Mouse (Mus musculus) testis, postnatal 14 days (tissue): Measurements from ENCODE around the gene BC004004.
A peak's percentile ranks its signal among the peaks of the same experiment; 100 is the strongest.
"Not testable (repeated sequence)": the region's sequence is repeated elsewhere in the genome, so short reads cannot be mapped to it uniquely, and the experiment has no call there.

Experiments
- DNase-seq: peaks from one replicate; pipeline ENCODE4 v3.0.0; 2021; ENCODE audit warnings: low spot score

Gene BC004004

GRCm38 (mm10) chr17:29299282-29299681 lies 30.7 kb downstream of the BC004004 start:
- no peak for DNase-seq

- no peak for DNase-seq
Observed at GRCm38 (mm10) chr17:29300926-29301325, 32.3 kb downstream of the BC004004 start.

DNA sequence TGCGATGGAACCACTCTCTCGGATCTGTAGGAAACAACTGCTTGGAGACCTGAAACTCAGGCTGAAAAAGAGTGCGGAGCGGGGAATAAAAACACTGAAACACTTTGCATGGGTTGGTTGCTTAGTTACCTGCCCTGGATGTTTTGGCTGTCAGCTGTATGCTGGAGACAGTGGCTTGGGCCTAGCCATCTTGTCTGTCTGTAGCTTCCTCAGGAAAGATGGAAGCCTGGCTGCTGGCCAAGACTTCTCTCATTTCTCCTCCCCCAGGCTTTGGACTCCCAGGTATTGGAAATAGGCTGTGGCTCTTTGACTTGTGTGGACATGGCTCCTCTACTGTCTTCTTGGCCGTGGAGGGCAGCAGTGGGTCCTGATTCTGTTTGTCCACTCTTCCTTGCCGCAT lies 32.8 kb downstream of the BC004004 start:
- DNase-seq: no peak

- no peak for DNase-seq
Observed at GRCm38 (mm10) chr17:29302149-29302548, 33.6 kb downstream of the BC004004 start.

DNA sequence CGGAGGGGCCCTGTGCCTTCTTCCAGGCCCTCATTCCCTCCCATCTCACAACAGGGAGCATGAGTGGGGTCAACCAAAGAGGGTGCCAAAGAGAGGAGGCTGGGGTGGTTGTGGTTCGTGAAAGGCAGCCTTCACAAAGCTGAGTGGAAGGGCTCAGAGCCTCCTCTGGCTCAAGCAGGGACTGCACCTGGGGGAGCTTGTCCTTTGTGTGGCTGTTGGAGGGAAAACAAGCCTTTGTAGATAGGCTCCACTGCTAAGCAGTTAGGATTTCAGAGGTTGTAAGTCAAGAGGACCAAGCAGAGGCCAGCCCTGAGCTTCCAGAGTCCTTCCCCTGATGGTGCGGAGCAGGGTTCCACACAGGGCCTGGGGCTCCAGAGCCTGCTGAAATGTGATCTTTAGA lies 34.5 kb downstream of the BC004004 start:
- no peak for DNase-seq

GRCm38 (mm10) chr17:29303856-29304255 lies 35.3 kb downstream of the BC004004 start:
- no peak for DNase-seq

DNA sequence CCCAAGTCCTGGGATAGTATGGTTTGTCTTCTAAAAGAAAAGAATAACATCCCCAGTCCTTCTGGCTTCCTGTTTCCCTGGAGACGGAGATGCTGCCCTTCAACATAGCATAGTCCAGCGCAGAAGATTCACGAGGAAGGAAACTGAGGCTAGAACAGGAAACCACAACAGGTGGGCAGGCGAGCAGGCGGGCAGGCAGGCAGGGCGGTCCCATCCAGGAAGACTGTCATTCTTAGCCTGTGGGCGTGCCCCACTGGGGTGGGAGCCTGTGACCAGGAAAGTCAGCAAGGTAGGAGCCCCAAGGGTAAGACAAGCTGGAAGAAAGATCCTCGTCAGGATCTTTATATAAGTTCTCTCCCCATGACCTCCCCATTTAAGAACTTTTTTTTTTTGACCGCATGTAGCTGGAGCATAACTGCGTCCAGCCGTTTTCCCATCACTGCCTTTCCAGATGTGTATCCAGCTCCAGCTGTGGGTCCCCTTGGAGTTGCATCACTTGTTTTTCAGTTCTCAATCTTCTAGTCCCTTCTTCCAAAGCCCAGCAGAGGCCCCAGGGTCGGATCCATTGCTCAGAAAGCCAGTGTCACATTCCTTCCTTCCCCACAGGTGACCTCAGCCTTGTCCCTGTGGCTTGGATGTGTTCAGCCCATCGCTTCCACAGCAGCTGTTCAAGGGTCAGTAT lies 35.9 kb downstream of the BC004004 start:
- DNase-seq: no peak

- no peak for DNase-seq
Observed at GRCm38 (mm10) chr17:29305058-29305806, 36.6 kb downstream of the BC004004 start.

GRCm38 (mm10) chr17:29305871-29306270 lies 37.3 kb downstream of the BC004004 start:
- DNase-seq: no peak

DNA sequence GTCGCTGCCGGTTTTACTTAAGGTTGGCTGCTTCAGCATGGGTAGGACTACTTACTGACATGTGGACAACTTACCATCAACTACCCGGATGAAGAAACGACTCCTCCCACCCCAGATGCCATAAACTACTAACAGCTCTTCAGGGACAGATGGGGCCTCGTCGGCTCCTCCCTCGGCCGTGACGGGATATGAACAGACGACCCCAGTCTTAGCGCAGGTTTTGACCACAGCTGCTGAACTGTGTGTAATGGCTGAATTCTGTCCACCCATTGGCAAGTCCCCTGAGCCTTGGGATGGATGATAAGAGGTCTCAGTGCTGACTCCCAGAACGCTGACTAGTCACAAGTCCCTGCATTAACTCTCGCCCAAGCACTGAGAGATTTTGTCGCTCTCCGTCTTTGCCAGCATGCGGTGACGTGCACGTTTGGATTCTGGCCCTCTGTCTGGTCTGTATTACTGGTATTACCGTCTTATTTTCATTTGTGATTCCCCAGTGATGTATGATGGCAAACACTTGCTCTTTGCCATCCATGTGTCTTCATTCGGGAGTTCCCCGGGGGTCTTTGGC lies 41.6 kb downstream of the BC004004 start:
- no peak for DNase-seq

DNA sequence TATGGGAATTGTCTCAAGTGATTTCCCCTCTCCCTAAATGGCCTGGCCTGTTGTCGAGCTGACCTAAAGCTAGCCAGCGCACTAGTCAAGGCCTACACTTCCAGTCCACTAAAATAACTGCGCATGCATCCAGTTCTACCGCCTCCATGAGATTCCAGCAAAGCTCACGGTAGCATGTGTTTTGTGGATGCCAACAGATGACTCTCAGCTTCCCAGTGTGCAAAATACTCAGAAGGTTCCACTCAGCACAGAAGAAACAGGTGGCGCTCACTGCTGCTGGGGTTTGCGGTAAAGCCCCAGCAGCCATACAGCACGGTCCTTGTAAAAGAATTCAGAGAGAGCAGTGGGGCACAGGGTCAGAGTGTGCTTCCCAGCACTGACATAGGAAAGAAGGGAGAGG lies 43.0 kb downstream of the BC004004 start:
- no peak for DNase-seq

GRCm38 (mm10) chr17:29312082-29312481 lies 43.5 kb downstream of the BC004004 start:
- no peak for DNase-seq

DNA sequence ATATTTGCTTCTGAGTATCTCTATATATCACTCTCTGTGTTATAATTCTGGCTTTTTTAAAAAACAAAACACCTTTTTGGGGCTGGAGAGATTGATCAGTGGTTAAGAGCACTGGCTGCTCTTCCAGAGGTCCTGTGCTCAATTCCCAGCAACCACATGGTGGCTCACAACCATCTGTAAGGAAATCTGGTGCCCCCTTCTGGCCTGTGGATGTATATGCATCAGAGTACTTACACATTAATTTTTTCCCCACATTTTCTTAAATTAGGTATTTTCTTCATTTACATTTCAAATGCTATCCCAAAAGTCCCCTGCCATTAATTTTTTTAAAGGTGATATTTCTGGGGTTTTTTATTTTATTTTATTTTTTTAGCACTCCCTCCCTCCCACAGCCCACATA lies 44.7 kb downstream of the BC004004 start:
- no peak for DNase-seq

DNA sequence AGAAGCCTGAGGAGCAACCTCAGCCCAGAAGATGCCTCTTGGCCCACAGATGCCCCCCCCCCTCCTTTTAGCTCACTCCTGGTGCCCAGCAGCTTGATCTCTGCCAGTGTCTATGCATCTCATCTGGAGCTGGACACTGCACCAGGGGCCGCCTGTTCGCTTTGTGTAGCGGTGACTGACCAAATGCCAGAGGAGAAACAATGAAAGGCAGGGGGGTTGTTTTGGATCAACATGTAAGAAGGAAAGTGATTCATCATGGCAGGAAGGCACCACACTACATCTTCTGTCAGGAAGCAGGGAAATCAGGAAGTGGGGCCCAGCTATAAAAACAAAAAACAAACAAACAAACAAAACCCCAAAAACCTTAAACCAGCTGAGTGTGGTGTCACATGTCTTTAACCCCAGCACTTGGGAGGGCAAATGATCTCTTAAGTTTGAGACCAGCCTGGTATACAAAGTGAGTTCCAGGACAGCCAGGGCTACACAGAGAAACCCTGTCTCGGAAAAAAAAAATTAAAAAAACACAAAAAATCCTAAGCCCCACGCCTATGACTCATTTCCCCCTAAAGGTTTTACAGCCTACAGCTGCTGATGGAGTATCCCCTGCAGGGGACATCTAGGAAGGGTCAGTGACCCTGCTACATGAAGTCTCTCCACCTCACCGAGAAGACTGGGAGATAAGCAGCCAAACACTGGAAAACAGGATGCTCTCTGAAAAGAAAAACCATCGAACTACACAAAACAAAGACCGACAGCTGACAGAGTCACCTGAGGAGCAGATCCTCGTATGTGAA lies 47.3 kb downstream of the BC004004 start:
- DNase-seq: no peak

DNA sequence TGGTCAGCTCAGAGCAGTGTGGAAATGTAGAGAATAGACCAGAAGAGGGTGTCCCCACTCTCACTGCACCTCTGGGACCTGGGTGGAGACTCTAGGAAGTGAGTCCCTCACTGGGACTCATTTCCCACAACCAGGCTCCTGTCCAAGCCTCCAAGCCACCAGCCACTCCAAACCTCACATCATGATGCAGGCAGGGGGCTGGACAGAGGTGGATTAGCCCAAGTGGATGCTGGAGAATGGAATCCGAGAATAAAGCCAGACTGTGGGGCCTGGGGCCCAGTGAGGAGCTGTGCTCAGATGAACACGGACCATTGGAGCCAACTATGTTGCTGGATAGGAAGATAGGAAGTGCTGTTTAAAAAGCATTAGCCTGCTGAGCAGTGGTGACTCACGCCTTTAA lies 48.3 kb downstream of the BC004004 start:
- DNase-seq: no peak

DNA sequence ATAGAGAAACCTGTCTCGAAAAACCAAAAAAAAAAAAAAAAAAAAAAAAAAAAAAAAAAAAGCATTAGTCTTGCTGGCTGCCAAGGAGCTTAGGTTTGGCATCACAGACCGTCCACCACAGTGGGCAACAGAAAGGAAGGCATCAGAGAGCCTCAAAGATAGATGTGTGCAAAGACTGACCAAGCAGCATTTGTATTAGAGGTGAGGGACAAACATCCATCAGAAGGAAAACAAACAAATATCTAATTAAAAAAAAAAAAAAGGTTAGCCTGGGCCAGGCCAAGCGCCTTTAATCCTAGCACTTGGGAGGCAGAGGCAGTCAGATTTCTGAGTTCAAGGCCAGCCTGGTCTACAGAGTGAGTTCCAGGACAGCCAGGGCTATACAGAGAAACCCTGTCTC lies 48.8 kb downstream of the BC004004 start, which contains the start of gene Pi16:
Gene Pi16, plus strand, starts transcription at position 301 of the 400 bp plus-strand sequence.
- DNase-seq: not testable (repeated sequence)

- no peak for DNase-seq
Observed at GRCm38 (mm10) chr17:29318731-29319250, 50.2 kb downstream of the BC004004 start.

DNA sequence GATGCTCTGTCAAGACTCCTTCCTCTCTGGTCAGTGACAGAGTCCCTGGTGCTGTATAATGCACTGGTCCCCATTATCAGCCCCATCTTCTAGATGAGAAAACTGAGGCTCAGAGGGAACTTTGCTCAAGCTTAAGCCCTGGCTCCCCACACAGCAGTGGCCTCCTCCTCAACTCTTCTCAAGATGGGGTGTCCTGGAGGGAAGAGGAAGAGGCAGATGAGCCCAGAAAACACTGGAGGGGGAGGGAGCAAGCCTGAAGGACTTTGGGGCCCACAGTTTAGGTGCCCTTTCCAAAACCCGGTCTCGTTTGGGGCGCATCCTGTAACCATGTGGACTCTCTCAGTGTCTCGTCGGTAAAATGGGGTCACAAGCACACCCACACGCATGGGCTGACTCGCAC lies 50.9 kb downstream of the BC004004 start:
- no peak for DNase-seq

DNA sequence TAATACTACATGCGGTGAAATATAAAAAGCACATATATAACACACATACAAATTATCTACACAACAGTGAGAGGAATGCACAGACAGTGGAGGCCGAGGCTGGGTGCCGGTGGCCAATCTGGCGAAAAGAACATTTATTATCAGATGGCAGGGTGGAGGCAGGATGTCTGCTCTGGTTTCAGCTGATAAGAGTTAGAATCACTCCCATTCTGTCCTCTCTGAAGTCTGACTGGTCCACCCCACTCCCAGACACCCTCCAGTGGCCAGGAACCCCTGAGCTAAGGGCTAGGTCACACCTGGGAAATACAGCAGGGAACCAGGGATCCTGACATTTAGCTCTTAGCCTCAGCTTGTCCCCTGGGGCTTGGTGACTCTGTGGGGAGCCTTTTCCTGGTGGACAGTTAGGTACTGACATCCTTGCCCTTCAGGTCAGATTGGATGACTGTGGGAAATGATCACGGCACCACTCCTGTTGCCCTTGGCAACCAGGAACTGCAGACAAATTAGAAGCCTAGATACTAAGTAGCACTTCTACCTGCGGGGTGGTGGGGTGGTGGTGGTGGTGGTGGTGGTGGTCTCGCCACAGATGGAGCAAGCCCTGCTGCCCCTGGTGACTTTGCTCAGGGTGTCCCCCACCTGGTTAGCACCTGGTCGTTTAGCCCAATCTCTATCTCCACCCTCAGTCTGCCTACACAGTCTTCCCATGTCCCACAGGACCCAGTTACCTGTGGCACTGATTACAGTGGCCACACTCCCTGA lies 51.5 kb downstream of the BC004004 start:
- no peak for DNase-seq

GRCm38 (mm10) chr17:29321765-29322602 lies 53.4 kb downstream of the BC004004 start:
- no peak for DNase-seq

DNA sequence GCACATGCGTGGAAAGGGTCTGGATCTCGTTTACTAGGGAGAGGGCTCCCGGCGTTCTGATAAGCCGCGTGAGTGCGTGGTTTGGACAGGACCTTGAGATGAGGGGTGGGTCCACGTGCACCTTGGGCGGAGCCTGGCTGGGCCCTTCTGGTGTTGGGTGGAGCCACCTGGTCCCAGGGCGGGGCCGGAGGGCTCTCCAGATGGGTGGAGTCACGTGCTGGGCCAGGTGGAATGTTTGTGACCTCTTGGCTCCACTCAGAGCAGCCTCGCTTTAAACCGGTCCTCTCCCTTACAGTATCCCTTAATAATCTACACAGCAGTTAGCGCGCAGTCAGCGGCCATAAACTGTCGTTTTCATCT lies 54.0 kb downstream of the BC004004 start:
- DNase-seq: peak; percentile 74
